Mouse (Mus musculus) adrenal gland (tissue): Measurements from ENCODE around the gene Mrps23.
"Not testable (repeated sequence)": the region's sequence is repeated elsewhere in the genome, so short reads cannot be mapped to it uniquely, and the experiment has no call there.

ENCODE experiments used
- intact Hi-C: fragments of 180-260 bp; cut with DNase I; formaldehyde crosslinking; loops from one replicate; pipeline ENCODE4 v1.15.1; 2025

Gene Mrps23

DNA sequence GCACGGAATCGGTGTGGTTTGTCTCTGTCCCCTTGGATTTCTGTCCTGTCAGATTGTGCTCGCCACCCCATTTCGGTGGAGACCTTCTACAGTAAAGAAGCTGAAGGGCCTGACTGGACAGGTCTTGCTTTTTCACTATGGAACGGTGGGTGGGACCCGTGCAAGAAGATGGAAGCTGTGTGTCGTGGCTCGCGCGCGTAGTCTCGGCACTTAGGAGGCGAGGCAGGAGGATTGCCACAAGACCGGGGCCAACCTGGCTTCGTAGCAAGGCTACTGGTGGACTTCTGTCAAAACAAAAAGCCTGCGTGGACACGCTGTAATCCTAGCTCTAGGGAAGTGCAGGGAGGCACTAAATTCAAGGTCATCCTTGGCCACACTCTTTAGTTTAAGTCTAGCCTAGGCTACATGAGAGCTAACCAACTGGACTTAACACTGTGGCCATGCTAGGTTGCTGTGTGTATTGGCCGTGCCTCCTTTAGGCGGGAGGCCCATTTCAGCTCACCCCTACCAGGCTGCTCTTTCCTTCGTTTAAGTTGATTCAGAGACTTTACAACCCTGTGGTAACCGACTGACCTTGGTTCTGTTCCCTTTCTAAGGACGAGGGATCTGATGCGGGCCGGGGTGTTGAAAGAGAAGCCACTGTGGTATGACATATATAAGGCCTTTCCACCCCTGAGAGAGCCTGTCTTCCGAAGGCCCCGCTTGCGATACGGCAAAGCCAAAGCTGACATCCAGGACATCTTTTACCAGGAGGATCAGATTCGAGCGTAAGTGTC, 593 bp downstream of the Mrps23 start:
- intact Hi-C loops, result loop anchor here (5.0 kb wide), 1 partner anchor 232 kb away; no protein-coding TSS in a partner anchor

DNA sequence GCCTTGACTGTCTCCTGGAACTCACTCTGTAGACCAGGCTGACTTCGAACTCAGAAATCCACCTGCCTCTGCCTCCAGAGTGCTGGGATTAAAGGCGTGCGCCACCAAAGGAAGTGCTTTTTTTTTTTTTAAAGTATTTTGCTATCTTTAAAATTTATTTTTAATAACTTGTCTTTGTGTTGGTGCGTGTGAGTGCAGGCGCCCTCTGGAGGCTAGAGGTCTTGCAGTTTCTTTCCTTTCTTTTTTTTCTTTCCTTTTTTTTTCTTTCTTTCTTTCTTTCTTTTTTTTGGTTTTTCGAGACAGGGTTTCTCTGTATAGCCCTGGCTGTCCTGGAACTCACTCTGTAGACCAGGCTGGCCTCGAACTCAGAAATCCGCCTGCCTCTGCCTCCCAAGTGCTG, 2.4 kb downstream of the Mrps23 start:
- intact Hi-C loops, result not testable (repeated sequence)

DNA sequence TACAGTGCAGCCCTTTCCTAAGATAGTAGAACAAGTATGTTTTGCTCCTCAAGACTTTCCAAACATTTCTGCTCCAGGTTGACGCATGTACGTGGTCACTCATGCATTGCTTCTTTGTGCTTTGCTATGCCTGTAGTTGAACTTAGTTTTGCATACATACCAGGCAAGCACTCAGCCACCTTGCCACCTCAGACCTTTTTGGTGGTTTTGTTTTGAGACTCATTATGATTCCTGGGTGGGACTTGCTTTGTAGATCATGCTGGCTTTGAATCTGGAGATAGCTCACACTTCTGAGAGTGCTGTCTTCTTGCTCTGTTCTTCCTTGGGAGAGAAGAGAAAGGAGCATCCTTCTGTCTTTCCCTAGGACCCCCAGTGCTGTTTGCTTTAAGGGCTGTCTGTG, 3.5 kb downstream of the Mrps23 start:
- intact Hi-C loops, result no loop called here

DNA sequence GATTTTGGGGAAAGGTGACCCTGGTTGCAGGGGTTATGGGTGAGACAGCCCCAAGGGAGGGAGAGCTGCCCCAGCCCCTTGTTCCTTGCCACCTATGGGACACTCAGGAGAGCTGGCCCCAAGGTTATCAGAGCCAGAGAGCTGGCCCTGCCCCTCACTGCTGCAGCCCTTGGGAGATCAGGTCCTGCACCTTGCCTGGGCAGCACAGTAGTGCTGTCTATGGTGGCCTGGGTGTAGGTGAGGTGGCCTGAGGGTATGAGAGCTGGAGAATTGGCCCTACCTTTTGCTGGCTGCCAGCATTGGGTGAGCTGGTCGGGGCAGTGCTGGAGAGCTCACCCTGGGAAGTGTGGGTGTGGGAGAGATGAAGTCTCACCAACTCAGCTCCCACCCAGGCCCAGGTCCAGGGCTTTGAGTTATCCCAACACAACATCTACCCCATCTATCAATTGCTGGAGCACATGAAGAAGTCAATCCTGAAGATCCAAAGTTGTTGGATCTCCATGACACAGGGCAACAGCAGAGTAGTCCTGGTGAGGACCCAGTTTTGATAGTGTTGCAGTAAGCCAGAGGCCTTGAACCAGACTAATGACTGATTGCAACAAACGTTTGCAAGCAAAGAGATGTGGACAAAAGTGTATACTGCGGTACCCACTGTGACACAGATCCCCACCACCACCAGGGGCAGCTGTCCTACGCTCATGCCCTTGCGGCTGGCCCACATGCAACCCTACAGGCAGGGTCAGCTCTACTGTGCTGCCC, 7.8 kb downstream of the Mrps23 start:
- intact Hi-C loops, result loop anchor here (5.0 kb wide), 1 partner anchor 610 kb away; no protein-coding TSS in a partner anchor

DNA sequence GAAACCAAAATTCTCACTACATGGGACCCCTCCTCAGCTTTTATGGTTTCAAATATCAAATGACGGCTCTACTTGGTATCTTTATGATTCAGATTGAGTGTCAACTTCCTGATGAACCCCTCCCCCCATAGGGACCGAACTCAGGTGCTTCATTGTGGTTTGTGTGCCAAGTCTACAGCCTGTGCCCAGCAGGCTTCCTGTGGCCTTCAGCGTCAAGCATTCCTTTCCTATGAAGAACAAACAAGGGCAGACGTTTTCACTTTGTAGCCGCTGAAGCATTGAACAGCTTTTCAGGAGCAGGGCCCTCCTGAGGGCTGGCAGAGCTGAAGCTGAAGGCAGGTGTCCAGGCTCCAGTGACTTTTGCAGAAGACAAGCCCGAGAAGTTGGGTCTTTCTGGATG, 9.6 kb downstream of the Mrps23 start:
- intact Hi-C loops, result loop anchor here (5.0 kb wide), 1 partner anchor 609 kb away; no protein-coding TSS in a partner anchor

DNA sequence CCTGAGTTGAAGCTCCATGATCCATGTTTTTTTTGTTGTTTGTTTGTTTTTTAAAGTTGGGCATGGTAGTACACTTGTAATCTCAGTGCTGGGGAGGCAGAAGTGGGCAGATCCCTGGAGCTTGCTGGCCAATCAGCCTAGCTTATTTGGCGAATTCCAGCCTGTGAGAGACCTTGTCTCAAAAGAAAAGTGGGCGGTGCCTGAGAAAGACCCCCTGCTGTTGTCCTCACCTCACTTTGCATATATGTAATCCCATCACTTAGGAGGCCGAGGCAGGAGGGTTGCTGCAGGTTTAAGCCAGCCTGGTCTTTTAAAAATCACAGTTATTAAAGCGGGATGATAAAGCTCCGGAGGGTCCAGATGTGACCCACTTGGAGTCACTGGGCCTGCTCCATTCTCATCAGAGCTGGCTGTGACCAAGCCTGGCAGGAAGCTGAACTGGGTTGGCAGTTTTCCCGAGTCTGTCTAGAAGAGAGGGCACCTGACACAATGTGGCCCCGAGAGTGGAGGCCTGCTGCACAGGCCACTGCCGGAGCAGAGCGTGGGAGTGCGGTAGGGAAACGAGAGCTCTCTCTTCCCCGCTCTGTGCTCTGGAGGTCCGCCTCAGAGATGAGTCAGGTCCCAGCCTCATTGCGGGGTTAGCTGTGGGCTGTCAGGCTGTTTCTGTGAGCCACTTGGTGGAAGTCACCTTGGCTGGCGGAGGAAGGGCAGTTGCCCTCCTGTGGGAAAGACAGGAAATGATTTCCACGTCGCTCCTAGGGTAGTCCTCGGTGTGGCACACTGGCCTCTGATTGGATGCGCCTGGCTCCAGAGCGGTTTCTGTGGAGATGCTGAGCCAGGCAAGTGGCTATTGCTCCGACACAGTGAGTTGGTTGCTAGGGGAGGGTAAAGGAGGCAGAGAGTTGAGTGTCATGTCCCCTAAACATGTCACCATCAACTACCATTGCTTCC, 11.0 kb downstream of the Mrps23 start:
- intact Hi-C loops, result loop anchor here (5.0 kb wide), 1 partner anchor 607 kb away; no protein-coding TSS in a partner anchor

DNA sequence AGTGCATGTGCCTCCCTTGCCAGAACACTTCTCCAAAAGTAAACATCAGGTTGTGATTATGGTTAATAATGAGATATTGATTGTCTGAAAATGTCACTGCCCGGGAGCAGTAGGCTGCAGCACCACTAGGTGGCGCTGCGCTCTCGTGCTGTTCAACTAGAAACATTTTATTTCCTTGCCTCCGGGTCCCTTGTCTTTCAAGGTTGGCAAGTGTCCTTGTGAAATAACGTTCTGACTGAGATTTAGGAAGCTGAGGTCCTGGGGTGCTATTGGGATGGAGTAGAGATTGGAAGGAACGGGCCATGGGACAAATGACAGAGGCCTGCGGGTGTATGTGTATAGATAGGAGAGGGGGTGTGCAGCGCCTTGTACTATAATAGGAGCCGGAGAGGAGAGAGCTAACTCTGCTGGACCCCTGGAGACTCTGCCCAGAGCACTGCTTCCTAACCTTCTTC, 12.1 kb downstream of the Mrps23 start:
- intact Hi-C loops, result no loop called here

DNA sequence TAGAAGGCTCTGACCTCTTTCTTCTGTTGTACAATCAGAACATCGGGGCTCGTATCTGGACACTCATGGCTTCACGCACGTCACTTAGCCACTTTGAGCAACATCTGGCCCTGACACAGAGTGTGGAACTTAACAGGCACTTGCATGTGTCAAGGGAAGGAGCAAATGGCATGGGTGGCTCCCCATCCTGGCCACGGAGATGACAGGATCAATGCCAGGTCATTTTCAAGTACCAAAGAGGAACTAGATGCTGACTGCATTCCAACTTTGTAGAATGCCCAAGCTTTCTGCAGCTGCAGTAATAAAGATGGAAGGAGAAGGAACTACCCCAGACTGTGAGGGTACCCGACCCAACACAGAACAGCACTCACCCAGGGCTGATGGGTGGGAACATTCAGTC, 14.0 kb downstream of the Mrps23 start:
- intact Hi-C loops, result no loop called here

DNA sequence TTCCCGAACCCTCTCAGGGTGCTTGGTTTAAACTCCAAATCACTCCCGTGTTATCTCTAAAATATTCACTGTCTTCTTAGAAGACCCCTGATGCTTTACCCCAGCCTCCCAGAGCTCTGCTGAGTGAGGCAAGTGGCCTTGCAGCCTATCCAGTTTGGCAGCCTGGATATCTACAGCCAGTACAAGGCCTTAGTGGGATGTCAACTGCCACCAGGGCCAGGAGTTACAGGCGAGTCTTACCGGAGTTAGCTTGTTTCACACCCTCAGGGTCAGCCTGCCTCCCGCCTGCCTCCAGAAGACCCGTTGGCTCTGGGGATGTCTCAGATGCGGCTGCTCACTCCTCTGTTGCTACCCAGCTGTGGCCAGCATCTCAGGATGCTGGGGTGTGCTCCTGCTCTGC, 14.4 kb downstream of the Mrps23 start:
- intact Hi-C loops, result no loop called here

DNA sequence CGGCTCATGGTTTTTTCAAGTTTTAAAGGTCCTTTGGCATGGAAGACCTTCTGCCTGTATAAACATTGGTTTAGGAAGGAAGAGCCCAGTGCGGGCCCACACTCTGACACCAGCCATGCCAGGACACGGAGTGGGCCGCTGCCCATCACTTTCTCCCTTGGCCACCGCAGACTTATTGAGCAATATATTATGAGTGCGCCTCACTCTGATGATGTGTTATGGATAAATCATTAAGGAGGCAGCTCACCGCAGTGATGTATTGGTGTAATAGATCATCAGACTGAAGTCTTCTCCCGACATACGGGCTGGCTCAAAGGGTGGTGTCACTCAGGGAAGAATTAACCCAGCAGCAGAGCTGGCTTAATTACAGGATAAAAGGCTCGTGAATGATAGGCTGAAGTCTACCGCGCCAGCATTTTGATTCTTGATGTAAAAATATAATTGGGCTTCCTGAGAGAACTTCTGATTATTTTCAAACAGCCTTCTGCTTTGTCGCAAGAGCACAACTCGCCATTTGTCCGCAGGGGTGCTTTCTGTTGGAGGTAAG, 17.8 kb downstream of the Mrps23 start:
- intact Hi-C loops, result no loop called here

DNA sequence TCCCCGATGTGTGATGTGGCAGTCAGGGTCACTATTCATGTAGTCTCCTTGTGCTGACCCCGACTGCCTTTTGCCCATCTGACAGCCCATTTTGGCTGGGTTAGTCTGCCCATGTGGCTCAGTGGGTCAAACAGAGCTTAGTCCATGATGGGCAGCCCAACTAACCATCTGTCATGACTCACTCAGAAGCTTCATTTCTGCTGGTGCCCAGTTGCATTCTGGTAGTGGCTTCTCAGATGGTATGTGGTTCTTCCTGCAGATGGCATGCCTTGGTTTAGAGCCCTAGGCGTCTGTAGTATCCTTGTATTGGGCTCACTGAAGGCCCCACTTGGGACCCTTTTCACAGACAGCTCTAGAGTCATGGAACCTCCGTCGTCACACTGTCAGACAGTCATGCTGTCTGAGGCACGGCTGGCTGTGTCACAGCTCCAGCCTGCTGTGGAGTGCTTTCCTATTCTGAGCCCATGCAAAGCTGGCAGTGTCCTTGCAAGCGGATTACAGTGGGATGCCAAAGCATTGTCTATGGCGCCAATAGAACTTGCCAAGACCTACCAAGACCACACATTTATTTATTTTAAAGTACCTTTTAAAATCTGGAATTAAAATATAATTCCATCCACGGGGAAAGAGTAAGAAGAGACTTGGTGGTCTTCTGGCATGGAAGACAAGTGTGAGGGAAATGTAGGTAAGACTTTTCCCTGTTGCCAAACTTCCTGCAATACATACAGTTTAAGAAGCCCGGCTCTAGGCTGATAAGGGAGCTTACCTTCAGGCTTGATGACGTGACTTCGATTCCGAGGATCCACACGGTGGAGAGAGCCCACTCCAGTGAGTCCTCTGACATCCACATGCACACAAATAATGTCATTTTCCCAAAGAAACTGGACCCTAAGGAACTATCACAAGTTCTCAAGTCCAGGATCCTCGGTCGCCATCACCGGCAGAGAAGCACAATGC, 23.1 kb downstream of the Mrps23 start:
- intact Hi-C loops, result no loop called here

DNA sequence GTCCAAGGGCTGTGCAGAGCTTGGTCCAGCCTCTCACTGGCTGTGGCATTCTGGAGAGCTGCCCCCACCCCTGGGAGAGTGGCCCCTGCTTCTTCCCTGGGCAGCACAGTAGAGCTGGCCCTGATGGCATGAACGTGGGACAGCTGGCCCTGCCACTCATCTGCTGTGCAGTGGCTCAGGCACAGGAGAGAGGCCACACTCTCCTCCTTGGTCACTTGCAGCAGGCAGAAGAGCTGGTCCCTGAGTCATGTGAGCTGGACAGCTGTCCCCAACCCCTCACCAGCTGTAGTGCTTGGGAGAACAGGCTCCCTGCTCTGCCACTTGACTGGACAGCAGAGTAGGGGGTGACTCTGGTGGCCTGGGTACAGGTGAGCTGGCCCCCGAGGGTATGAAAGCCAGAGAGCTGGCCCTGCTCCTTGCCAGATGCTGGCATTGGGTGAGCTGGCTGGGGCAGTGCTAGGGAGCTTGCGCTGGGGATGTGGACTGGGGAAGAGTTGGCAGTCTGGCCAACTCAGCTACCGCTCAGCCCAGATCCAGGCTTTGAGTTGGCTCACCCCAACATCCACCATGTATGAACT, 27.1 kb downstream of the Mrps23 start:
- intact Hi-C loops, result no loop called here

DNA sequence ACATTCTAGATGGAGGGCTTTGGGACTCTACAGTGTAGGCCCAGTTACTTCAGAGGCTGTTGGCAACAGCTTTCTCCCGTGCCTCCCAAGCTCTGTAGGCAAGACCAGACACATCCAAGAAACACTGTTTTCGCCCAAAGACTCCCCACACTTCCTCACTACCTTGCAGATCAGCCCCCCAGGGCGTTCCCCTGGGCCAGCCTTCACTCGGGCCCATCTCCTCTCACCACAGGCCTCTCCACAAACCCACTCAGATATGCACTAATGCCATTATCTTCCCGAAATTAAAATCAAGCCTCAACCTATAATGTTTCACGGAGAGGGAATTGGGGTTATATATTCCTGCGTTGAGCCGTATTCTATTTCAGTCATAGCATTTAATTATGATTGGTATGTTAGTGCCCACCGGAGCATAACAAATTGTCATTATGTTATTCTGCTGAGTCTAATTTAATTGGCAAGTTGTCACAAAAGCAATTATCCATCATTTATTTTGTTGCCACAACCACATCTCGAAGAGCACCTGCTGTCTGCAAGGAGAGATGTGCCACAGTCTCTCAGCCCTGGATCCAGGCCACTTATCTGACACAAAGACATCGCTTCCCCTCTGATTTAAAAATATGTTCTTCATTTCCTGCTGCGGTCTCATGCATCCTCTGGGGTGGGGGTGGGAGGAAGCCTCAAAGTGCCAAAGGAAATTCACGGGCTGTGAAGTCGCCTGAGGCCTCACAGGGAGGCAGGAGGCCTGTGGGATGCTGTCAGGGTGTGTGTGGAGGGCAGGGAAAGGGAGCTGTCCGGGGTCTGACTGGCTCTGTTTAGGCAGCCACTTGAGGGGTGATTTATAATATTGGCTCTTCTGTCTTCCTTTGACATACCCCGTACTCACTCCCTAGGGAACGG, 29.6 kb downstream of the Mrps23 start:
- intact Hi-C loops, result no loop called here

DNA sequence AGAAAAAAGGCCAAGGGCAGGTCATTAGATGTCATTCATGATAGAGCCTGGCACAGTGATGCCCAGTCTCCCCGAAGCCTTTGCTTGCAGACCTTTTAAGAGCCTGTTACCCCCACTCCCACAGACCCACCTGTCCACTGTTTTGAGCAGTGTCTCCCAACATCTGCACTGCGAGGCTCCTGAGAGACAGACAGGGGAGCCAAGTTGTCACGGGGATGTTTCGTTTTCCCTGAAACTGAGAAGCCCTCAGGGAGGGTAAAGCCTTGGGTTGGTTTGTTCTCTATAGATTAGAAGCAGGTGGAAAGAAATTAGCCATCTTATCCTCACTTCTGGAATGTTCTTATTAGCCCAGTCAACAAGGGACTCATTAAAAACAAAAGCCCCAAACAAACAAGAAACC, 30.6 kb downstream of the Mrps23 start:
- intact Hi-C loops, result no loop called here

DNA sequence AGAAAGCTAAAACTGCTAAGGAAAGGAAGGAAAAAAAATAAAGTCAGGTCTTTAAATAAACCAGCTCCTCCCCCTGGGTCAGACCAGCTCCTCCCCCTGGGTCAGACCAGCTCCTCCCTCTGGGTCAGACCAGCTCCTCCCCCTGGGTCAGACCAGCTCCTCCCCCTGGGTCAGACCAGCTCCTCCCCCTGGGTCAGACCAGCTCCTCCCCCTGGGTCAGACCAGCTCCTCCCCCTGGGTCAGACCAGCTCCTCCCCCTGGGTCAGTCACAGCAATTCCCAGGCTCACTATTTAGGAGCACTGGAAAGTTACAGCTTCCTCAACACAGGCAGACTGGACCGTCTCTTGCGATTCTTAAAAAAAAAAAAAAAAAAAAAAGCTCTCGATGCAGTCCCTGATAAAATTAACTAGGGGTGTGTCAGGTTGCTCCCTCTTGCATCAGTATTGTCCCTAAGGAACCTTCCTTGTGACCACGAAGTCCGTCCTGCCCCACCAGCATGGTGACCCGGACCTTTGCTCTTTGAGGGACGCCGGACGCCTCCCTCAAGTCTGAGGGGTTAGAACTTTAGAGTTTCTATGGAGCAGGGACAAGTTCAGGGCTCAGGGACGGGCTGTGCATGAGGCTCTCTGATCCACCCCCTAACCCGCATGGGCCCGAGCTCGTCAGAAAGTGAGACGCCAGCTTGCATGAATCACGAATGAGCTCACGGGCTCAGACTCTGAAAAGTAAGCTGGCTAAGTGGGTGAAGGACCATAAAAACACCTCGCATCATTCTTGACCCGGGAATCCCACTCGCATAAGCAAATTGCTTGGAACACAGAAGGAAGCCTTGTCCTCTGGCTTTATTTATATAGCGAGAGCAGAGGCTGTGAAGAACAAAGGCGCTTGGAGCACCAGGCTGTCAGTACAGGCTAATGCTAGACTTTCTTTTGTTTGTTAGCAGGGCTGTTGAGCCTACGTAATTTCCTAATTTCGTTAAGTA, 31.3 kb downstream of the Mrps23 start:
- intact Hi-C loops, result no loop called here

DNA sequence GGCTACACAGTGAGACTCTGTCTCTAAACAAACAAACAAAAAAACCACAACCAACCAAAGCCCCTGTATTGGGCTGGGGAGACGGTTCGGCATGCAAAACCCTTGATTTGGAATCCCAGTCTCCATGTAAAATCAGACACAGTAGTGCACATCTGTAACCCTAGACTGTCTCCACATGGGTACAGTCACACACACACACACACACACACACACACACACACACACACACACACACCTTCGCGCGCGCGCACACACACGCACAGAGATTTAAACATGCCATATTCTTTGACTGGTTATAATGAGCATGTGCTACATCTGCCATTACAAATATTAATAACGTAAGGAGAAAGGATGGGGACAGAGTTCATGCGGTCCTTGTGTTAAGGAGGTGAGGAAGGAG, 36.1 kb downstream of the Mrps23 start:
- intact Hi-C loops, result no loop called here

DNA sequence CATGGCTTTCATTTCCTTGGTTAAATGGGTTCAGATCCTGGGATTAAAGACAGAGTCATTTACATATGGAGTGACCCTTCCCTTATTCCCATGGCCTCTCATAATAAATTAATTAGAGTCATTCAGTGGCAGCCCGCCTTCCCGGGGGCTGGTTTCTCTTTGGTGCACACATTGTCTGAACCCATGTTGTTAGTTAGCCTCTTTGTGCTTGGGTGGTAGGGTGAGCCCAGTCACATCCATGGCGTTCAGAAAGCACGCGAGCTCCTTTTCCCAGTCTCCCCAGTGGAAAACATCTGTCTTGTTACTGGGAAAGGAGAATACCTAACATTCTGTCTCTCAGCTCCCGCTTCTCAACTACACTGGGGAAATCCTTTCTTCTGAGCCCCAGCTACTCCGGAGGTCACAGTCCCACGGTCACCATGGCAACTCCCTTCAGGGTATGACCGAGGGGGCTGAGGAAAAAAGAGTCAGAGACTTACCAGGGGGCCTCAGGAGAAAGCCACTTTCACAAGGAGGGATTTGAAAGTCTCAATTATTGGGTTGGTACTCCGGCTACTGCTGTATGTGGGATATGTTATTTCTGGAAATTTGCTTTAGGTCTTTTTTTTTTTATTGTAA, 36.7 kb downstream of the Mrps23 start:
- intact Hi-C loops, result no loop called here
